Mouse (Mus musculus): ENCODE measurements around the gene Ano6. TPM values are rescaled to one million over a fixed set of nuclear protein-coding genes. Genes with fewer than 3 reads are reported as not detected.

Ano6 gene
- polyA plus RNA-seq, 1 experiment, result 172 TPM

GRCm38 (mm10) chr15:95972156-95972555, 181.5 kb downstream of the Ano6 start:
- no peak overlapping the region for H3K4me3 ChIP-seq (ENCODE audit: low read depth, low read length)

DNA sequence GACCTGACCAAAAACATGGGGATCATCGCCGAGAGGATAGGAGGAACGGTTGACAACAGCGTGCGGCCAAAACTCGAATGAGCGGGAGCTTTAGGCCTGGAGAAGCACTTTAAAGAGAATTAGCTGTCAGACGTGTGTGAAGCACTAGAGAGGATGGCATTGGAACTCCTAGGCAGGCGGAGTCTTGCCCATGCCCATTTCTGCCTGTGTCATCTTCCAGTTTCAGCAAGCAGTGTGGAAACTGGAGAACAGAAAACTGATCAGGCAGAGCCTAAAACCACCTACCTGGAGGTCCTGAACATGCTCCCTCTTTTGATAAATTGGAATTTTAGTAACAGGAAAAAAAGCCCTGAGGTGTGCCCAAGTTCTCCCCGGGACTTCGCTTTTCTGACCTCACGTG, 182.0 kb downstream of the Ano6 start:
- H3K4me3 ChIP-seq (ENCODE audit: low read depth, low read length), result no peak overlapping the region
- peaks cover 62% of the 10 kb centered on the region for H3K36me3 ChIP-seq (ENCODE audit: control insufficient read depth, insufficient read depth, low read length)
- H3K27me3 ChIP-seq (ENCODE audit: control insufficient read depth, insufficient read depth, low read length), result no peaks in the 10 kb centered on the region
- no peak overlapping the region for H3K27ac ChIP-seq (ENCODE audit: insufficient read depth, low read depth, low read length)
- 95% methylated on average over 12 of the region's 12 CpGs for WGBS
- H3K4me1 ChIP-seq (ENCODE audit: control insufficient read depth, insufficient read depth, insufficient read length, low read length), result no peaks in the 10 kb centered on the region
- no peak for TF ChIP-seq CTCF (IDR thresholded peaks at IDR 0.05; ENCODE audit: extremely low read depth, insufficient read length, insufficient replicate concordance, low read depth, low read length)
- no peak for TF ChIP-seq POLR2A (IDR thresholded peaks at IDR 0.05; ENCODE audit: low read depth, low read length)

More at GRCm38 (mm10) chr15:95972156-95972555, 181.5 kb downstream of the Ano6 start:
- Histone ChIP-seq H3K36me3 (ENCODE audit: control insufficient read depth, insufficient read depth, low read length) (peaks cover 67% of the 10 kb centered on the region), H3K4me1 (ENCODE audit: control insufficient read depth, insufficient read depth, insufficient read length, low read length) (no peaks in the 10 kb centered on the region), H3K27ac (ENCODE audit: insufficient read depth, low read depth, low read length) (no peak overlapping the region), H3K27me3 (ENCODE audit: control insufficient read depth, insufficient read depth, low read length) (no peaks in the 10 kb centered on the region)
- 95% methylated on average over 15 of the region's 15 CpGs for WGBS
- no peak for TF ChIP-seq POLR2A (IDR thresholded peaks at IDR 0.05; ENCODE audit: low read depth, low read length)
- no peak for TF ChIP-seq CTCF (IDR thresholded peaks at IDR 0.05; ENCODE audit: extremely low read depth, insufficient read length, insufficient replicate concordance, low read depth, low read length)

DNA sequence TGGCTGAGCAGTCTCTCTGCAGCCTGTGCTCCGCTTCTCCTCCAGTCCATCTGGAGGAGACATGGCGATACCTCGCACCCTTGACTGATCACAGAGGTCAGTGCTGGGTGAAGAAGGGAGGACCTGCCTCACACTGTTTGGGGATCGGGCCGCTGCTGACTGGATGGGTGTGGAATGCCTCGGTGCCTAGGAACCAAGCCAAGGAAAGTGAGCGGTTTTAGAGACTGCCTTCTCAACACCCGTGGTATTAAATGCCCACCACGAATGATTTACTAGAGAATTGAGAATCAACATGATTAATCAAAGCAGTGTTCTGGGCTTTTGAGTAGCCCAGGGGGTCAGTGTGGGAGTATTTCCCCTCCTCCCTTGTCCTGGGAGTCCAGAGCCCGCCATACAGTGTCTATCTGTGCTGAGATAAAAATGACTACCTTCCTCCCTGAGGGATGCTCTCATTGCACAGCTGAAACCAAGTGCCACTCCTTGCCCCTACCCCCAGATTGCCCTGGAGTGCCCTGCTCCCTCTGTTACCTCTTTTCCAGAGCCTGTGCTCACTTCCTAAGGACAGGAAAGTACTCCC, 183.5 kb downstream of the Ano6 start:
- 82% methylated on average over 10 of the region's 10 CpGs for WGBS
- Histone ChIP-seq H3K4me3 (ENCODE audit: low read depth, low read length) (no peak overlapping the region), H3K27me3 (ENCODE audit: control insufficient read depth, insufficient read depth, low read length) (no peaks in the 10 kb centered on the region), H3K36me3 (ENCODE audit: control insufficient read depth, insufficient read depth, low read length) (peaks cover 49% of the 10 kb centered on the region), H3K27ac (ENCODE audit: insufficient read depth, low read depth, low read length) (no peak overlapping the region), H3K4me1 (ENCODE audit: control insufficient read depth, insufficient read depth, insufficient read length, low read length) (no peaks in the 10 kb centered on the region)
- TF ChIP-seq CTCF (IDR thresholded peaks at IDR 0.05; ENCODE audit: extremely low read depth, insufficient read length, insufficient replicate concordance, low read depth, low read length) (no peak), POLR2A (IDR thresholded peaks at IDR 0.05; ENCODE audit: low read depth, low read length) (no peak)

DNA sequence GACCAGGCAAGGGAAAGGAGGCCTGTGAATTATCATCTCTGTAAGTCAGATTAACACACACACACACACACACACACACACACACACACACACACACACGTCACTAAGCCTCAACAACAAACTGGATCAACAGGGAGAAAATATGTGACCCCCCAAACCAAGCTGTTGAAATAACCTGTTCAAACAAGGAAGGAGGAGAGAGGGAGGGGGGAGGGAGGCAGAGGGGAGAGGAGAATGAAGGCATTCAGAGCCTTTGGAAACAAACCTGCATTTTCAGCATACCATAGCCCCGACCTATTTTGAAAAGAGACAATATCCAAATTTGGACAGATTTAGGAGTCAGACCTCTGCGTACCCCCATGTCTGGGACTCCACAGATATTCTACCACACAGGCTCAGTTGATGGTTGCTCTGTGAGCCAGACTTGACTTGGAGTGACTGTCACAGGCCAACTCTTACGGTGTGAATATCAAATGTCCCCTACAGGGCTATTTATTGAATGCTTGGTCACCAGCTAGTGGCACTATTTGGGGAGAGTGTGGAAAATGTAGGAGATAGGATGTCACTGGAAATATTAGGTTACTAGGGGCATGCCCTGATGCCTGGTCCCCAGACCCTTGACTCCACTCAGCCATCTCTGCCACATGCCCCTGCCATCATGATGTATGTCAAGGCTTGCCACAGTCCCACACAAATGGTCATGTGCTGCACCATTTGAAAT, 185.7 kb downstream of the Ano6 start:
- Histone ChIP-seq H3K27ac (ENCODE audit: insufficient read depth, low read depth, low read length) (no peak overlapping the region), H3K4me3 (ENCODE audit: low read depth, low read length) (no peak overlapping the region), H3K4me1 (ENCODE audit: control insufficient read depth, insufficient read depth, insufficient read length, low read length) (no peaks in the 10 kb centered on the region), H3K27me3 (ENCODE audit: control insufficient read depth, insufficient read depth, low read length) (no peaks in the 10 kb centered on the region), H3K36me3 (ENCODE audit: control insufficient read depth, insufficient read depth, low read length) (peaks cover 31% of the 10 kb centered on the region)
- TF ChIP-seq CTCF (IDR thresholded peaks at IDR 0.05; ENCODE audit: extremely low read depth, insufficient read length, insufficient replicate concordance, low read depth, low read length) (no peak), POLR2A (IDR thresholded peaks at IDR 0.05; ENCODE audit: low read depth, low read length) (no peak)
- WGBS, result 70% methylated on average over 4 of the region's 4 CpGs

DNA sequence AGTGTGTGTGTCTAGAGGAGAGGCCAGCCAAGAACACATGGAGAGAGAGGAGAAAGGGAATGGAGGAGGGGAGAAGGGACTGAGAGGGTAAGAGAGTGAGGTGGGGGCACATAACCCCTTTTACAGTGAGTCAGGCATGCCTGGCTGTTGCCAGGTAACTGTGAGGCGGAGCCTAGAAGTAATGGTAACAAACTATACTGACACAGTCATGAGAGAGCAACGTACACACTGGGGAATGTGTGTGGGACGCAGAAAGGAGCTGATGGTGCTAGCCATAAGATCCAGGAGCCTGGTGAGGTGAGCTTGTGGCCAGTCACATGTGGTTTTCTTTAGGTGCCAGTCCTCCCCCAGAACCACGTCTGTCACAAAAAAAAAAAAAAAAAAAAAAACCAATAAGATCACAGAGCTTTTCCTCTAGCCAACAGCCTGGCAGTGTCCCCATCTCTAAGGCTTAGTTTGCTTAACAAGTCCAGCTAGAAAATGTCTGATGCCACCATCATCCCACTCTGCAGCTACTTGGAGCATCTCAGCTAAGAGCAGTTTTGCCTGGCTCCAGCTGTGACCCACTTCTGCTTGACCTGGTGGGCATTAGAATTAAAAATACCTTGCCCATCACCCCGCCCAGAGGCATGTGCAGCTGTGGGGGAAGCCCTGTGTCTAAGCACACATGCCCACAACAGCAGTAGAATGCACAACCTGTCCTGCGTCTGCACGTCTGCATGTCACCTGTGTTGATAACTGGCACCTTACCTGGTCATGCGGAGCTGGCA, 186.7 kb downstream of the Ano6 start:
- H3K27me3 ChIP-seq (ENCODE audit: control insufficient read depth, insufficient read depth, low read length), result no peaks in the 10 kb centered on the region
- WGBS, result 70% methylated on average over 8 of the region's 8 CpGs
- no peak for TF ChIP-seq POLR2A (IDR thresholded peaks at IDR 0.05; ENCODE audit: low read depth, low read length)
- no peak for TF ChIP-seq CTCF (IDR thresholded peaks at IDR 0.05; ENCODE audit: extremely low read depth, insufficient read length, insufficient replicate concordance, low read depth, low read length)
- H3K4me3 ChIP-seq (ENCODE audit: low read depth, low read length), result no peak overlapping the region
- H3K27ac ChIP-seq (ENCODE audit: insufficient read depth, low read depth, low read length), result no peak overlapping the region
- H3K4me1 ChIP-seq (ENCODE audit: control insufficient read depth, insufficient read depth, insufficient read length, low read length), result no peaks in the 10 kb centered on the region
- peaks cover 24% of the 10 kb centered on the region for H3K36me3 ChIP-seq (ENCODE audit: control insufficient read depth, insufficient read depth, low read length)

- Histone ChIP-seq H3K4me3 (ENCODE audit: low read depth, low read length) (no peak overlapping the region), H3K36me3 (ENCODE audit: control insufficient read depth, insufficient read depth, low read length) (peaks cover 19% of the 10 kb centered on the region), H3K4me1 (ENCODE audit: control insufficient read depth, insufficient read depth, insufficient read length, low read length) (no peaks in the 10 kb centered on the region), H3K27ac (ENCODE audit: insufficient read depth, low read depth, low read length) (no peak overlapping the region), H3K27me3 (ENCODE audit: control insufficient read depth, insufficient read depth, low read length) (no peaks in the 10 kb centered on the region)
- WGBS, result 52% methylated on average over 3 of the region's 3 CpGs
- TF ChIP-seq POLR2A (IDR thresholded peaks at IDR 0.05; ENCODE audit: low read depth, low read length), result no peak
- TF ChIP-seq CTCF (IDR thresholded peaks at IDR 0.05; ENCODE audit: extremely low read depth, insufficient read length, insufficient replicate concordance, low read depth, low read length), result no peak
These were observed 187.3 kb downstream of the Ano6 start for GRCm38 (mm10) chr15:95977939-95978252.

DNA sequence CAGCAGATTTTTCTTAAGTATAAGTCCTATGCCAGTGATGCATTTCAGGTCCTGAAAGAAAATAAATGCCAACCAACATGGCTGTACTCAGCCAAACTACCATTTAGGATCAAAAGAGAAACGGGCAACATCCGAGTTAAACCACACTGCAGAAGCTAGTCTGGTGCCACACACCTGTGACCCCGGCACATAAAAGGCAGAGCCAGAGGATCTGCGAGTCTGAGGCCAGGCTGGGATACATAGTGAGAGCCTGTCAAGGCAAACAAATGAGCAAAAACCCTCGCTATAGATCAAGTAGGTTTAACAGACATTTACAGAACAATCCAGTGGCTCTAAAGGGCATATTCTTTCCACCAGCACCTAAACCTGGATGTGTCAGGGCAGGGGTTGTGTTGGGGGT, 190.0 kb downstream of the Ano6 start:
- TF ChIP-seq CTCF (IDR thresholded peaks at IDR 0.05; ENCODE audit: extremely low read depth, insufficient read length, insufficient replicate concordance, low read depth, low read length), result no peak
- no peak for TF ChIP-seq POLR2A (IDR thresholded peaks at IDR 0.05; ENCODE audit: low read depth, low read length)
- 55% methylated on average over 5 of the region's 5 CpGs for WGBS

More for the DNA sequence above, 190.0 kb downstream of the Ano6 start:
- H3K27ac ChIP-seq (ENCODE audit: insufficient read depth, low read depth, low read length), result no peak overlapping the region
- H3K36me3 ChIP-seq (ENCODE audit: control insufficient read depth, insufficient read depth, low read length), result no peaks in the 10 kb centered on the region
- H3K4me3 ChIP-seq (ENCODE audit: low read depth, low read length), result no peak overlapping the region
- H3K4me1 ChIP-seq (ENCODE audit: control insufficient read depth, insufficient read depth, insufficient read length, low read length), result no peaks in the 10 kb centered on the region
- H3K27me3 ChIP-seq (ENCODE audit: control insufficient read depth, insufficient read depth, low read length), result no peaks in the 10 kb centered on the region

Data from small intestine, adult 2 months (tissue).